Mouse (Mus musculus) Patski (cell line): ENCODE measurements at regions not wholly inside any gene's neighbourhood (a gene's known extent, or its start where the extent isn't known, plus 50 kb on each side); places are given as distances from the start of the nearest gene placed in this dataset.

Experiments used
- ATAC-seq: fragments of 100-300 bp; one replicate; pipeline ENCODE4 v1.8.0; 2021
- CTCF ChIA-PET: fragments of 350-600 bp; sonication (Branson Sonifier 250); formaldehyde crosslinking; loops from one replicate; lab custom pipeline; 2022; ENCODE audit warnings: inconsistent platforms; lab: Charles Lee
- POLR2A ChIA-PET: fragments of 350-600 bp; sonication (Branson Sonifier 250); formaldehyde crosslinking; loops from one replicate; lab custom pipeline; 2022; ENCODE audit warnings: antibody characterized with exemption, inconsistent platforms; lab: Charles Lee
- DNase-seq: peaks from one replicate; pipeline ENCODE4 v3.0.0-alpha.2; 2011; ENCODE audit warnings: low read depth, low spot score
- H3K27me3 ChIP-seq: fragments of 371-371 bp; one replicate; pipeline ENCODE4 v1.5.1; 2021
- CTCF ChIP-seq: fragments of 100-300 bp; IDR thresholded peaks from one replicate; pipeline ENCODE4 v1.5.1; 2021
- in situ Hi-C: fragments of 300-500 bp; cut with MboI; formaldehyde crosslinking; loops from 3 replicates; pipeline ENCODE4 v1.11.1; 2018; ENCODE audit warnings: low pct_unique_long_range_greater_than_20kb, mixed read lengths

DNA sequence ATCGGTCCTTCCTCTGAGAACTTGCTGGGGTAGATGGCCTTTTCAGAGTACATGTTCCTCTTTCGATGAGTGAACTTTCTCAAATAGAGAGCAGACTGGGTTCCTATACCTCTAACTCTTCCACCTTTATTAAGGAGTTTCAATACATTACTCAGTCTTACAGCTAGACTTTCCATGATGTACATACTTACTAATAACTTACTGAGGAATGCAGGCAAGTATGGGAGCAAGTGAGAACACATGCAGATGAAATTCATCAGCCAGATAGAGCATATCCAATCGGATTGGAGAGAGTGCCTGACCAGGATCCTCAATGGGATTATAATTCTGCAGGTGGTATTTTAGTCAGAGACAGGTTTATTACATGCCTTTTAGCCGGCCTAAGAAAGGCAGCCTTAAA is 292.2 kb upstream of the Large1 start:
- ATAC-seq (no peak), DNase-seq (no peak)
- no peaks in the 10 kb centered on the region for H3K27me3 ChIP-seq
- ChIA-PET CTCF (no interaction called here), POLR2A (no interaction called here)
- no peak for TF ChIP-seq CTCF
- in situ Hi-C loops = no loop called here

GRCm38 (mm10) chr8:73626798-73627197 is 273.5 kb upstream of the Large1 start:
- no peak for TF ChIP-seq CTCF
- no peak for DNase-seq
- no peaks in the 10 kb centered on the region for H3K27me3 ChIP-seq
- ChIA-PET CTCF (interaction anchor here (1.3 to 1.5 kb wide), 2 partner anchors 10 to 32 kb away, joined by 3 to 4 read pairs; no protein-coding TSS in a partner anchor), POLR2A (no interaction called here)
- ATAC-seq = no peak
- in situ Hi-C loops = no loop called here

DNA sequence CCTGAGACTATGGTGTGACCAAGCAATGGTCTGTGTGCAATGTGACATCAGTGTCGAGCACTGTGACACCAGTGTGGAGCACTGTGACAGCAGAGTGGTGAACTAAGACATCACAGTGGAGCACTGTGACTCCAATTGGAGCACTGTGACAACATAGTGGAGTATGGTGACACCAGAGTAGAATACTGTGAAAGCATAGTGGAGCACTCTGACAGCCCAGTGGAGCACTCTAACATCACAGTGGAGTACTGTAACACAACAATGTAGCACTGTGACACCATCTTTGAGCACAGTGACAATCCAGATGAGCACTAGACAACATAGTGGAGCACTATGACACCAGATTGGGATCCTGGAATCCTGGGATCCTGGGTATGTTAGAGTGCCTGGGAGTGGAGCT is 265.6 kb upstream of the Large1 start:
- H3K27me3 ChIP-seq = peaks cover 9% of the 10 kb centered on the region
- no peak for ATAC-seq
- TF ChIP-seq CTCF = no peak
- in situ Hi-C loops = no loop called here
- peak; percentile 1 for DNase-seq
- CTCF ChIA-PET = no interaction called here
- POLR2A ChIA-PET = no interaction called here

DNA sequence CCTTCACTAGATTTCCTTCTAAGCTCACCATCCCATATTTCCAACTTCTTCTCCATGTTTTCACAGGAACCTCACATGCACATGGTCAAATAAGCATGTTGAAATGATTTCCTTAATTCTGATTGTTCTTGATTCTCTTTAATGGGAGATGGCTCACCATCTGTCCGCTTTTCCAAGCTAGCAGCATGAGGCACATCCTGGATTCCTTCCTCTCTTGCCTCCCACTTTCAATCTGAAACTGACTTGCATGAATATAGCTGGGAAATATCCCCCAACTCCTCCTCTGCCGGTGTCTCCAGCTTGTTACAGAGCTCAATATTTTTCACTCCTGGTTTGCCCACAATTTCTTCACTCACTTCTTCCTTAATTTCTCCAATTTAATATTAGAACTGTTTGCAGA is 261.3 kb upstream of the Large1 start:
- in situ Hi-C loops = no loop called here
- POLR2A ChIA-PET = no interaction called here
- CTCF ChIA-PET = no interaction called here

DNA sequence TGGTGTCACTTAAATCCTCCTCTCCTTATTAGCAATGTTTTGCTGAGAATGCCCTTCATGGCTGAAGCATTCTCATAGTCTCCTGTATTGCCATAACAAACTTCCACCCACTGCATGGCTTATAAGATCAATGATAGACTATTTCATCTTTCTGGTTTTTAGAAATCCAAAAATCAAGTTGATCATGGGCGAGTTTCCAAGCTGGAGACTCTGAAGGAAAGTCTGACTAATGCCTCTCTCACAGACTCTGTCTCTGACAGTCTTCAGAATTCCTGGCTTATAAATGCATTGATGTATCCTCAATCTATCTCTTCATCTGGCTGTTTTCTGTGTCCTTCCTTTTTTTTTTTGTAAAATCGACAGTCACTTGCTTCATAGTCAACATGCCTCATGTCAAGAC is 260.8 kb upstream of the Large1 start:
- no peak for TF ChIP-seq CTCF
- peaks cover 4% of the 10 kb centered on the region for H3K27me3 ChIP-seq
- POLR2A ChIA-PET = no interaction called here
- in situ Hi-C loops = no loop called here
- DNase-seq = no peak
- ATAC-seq = no peak
- CTCF ChIA-PET = no interaction called here

More for the DNA sequence above, 261.3 kb upstream of the Large1 start:
- no peak for DNase-seq
- H3K27me3 ChIP-seq = peaks cover 8% of the 10 kb centered on the region
- no peak for TF ChIP-seq CTCF
- ATAC-seq = no peak

DNA sequence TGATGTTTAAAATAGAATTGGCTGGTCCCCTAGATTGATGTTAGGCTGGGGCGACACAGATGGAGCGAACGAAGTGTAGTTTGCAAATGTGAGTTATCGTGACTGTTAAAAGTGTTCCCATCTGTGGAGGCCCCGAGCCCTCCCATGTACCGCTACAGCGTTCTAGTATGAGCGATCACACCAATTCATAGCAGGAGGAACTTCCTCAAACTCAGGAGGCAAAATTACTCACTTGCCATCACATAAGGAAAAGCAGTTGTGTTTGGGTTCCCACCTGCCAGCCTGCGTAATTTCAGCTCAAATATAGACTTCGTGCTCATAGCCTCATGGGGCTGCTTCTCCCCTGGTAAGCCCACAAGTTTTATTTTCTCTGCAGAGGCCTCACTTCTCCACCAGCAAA is 258.2 kb upstream of the Large1 start:
- no peak for TF ChIP-seq CTCF
- POLR2A ChIA-PET = interaction anchor here (0.6 kb wide), 1 partner anchor 688 kb away, joined by 3 read pairs; no protein-coding TSS in a partner anchor
- in situ Hi-C loops = no loop called here
- no peak for ATAC-seq
- H3K27me3 ChIP-seq = peaks cover 4% of the 10 kb centered on the region
- DNase-seq = no peak
- CTCF ChIA-PET = no interaction called here

GRCm38 (mm10) chr8:73570599-73570998 is 217.3 kb upstream of the Large1 start:
- no peak for TF ChIP-seq CTCF
- CTCF ChIA-PET = no interaction called here
- H3K27me3 ChIP-seq = no peaks in the 10 kb centered on the region
- ATAC-seq (peak; percentile 71), DNase-seq (peak; percentile 34)
- POLR2A ChIA-PET = interaction anchor here (0.6 kb wide), 1 partner anchor 355 kb away, joined by 3 read pairs; no protein-coding TSS in a partner anchor
- in situ Hi-C loops = no loop called here

DNA sequence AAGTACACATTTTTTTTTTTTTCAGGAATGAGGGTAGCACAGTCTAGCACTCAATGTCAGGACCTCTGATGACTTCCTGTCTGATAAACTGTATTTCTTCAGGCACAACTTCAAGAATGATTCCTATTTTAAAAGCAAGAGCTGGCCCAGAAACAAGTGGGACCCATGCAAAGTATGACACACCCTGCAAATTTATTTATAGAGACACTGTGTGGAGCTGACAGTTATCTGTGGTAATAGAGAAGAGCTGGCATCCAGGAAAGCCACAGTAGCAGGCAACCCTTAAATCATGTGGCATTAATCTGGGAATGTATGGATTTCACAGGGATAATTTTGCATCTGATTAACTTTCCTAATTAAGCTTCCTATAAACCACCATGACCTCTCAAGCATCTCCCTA is 216.6 kb upstream of the Large1 start:
- ChIA-PET POLR2A (no interaction called here), CTCF (no interaction called here)
- DNase-seq (no peak), ATAC-seq (peak; percentile 21)
- in situ Hi-C loops = no loop called here
- no peaks in the 10 kb centered on the region for H3K27me3 ChIP-seq
- TF ChIP-seq CTCF = no peak
